Mouse (Mus musculus) cortical plate, adult 2 months (tissue): ENCODE data around the gene Alms1.

Experiments used
- CTCF ChIP-seq: fragments of 200-500 bp; IDR thresholded peaks from 2 replicates; pipeline ENCODE4 v1.5.1; 2011; ENCODE audit warnings: mild to moderate bottlenecking, control low read depth, low read length; ENCODE audit not compliant: insufficient read depth; ENCODE audit errors: extremely low read depth
- POLR2A ChIP-seq: fragments of 200-500 bp; IDR thresholded peaks from 2 replicates; pipeline ENCODE4 v1.6.1; 2011; ENCODE audit warnings: mild to moderate bottlenecking, low read length, control low read depth; ENCODE audit not compliant: insufficient read depth; ENCODE audit errors: extremely low read depth

DNA sequence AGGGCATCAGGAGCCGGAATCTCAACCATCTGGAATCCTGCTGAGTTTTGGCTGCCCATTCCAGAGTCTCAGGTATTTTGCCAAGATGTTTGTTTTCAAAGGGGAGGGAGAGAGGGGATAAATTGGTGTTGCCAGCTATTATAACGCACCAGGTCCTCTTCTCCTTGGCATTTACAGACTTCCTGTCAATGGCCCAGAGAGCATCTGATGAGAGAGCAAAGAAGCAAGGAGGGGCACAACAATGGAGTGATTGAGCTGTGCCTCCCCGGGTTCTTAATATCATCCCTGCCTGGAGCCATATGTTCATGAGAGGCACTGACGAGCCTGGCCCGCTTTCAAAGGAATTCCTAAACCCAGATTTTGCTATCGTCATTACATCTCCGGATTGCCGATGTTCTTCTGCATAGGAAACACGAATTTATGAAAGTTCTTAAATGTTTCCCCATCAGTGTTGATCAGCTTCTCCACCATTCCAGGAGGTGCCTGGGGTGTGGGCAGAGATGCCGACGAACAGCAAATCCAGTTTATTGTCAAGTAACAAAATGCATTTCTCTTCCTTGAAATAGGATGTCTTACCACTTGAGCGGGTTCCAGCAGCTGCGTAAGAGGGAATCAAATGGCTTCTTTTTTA is 43.0 kb upstream of the Alms1 start:
- TF ChIP-seq CTCF (no peak), POLR2A (no peak)
